Mouse (Mus musculus) midbrain, embryonic 12.5 days (tissue): Measurements from ENCODE around the gene Ppp1cb. TPM values are rescaled to one million over a fixed set of nuclear protein-coding genes. Genes with fewer than 3 reads are reported as not detected.

Experiments used
- ATAC-seq: fragments of 200-750 bp; cut with Nextera tagmentation; 2 replicates; pipeline ENCODE4 v1.8.0; 2017; ENCODE audit warnings: low read depth, moderate TSS enrichment, moderate library complexity; ENCODE audit not compliant: low FRiP score
- H3K27ac ChIP-seq: fragments of 300-500 bp; sonication (generic); replicated peaks from 2 replicates; pipeline ENCODE4 v1.5.1; 2016; ENCODE audit warnings: mild to moderate bottlenecking
- H3K27me3 ChIP-seq: fragments of 300-500 bp; sonication (generic); 2 replicates; pipeline ENCODE4 v1.6.1; 2016; ENCODE audit warnings: mild to moderate bottlenecking
- H3K36me3 ChIP-seq: fragments of 300-500 bp; sonication (generic); 2 replicates; pipeline ENCODE4 v1.6.1; 2016
- H3K4me1 ChIP-seq: fragments of 300-500 bp; sonication (generic); 2 replicates; pipeline ENCODE4 v1.6.1; 2016
- H3K4me2 ChIP-seq: fragments of 300-500 bp; sonication (generic); replicated peaks from 2 replicates; pipeline ENCODE4 v1.6.1; 2016; ENCODE audit warnings: mild to moderate bottlenecking, moderate library complexity
- H3K4me3 ChIP-seq: fragments of 300-500 bp; sonication (generic); 2 replicates; pipeline ENCODE4 v1.5.1; 2016; ENCODE audit warnings: mild to moderate bottlenecking
- H3K9ac ChIP-seq: fragments of 300-500 bp; sonication (generic); replicated peaks from 2 replicates; pipeline ENCODE4 v1.6.1; 2016; ENCODE audit warnings: mild to moderate bottlenecking, moderate library complexity
- H3K9me3 ChIP-seq: fragments of 300-500 bp; sonication (generic); 2 replicates; pipeline ENCODE4 v1.6.1; 2016; ENCODE audit warnings: mild to moderate bottlenecking
- WGBS: fragments of 180-500 bp; shearing (Covaris S2); methylation state at CpG from one replicate; pipeline ENCODE4 v1.1.7; 2016; 5-methylcytosine and 5-hydroxymethylcytosine counted together
- polyA plus RNA-seq: library from polyadenylated mRNA; unstranded; fragments of >200 nt; fragmentation: Nextera tagmentation; extraction: Ambion mirVana; gene quantifications from 2 replicates; pipeline ENCODE4 v1.2.1, GENCODE M21; 2016

Ppp1cb gene
- polyA plus RNA-seq, result 209 and 222 TPM in 2 replicates

DNA sequence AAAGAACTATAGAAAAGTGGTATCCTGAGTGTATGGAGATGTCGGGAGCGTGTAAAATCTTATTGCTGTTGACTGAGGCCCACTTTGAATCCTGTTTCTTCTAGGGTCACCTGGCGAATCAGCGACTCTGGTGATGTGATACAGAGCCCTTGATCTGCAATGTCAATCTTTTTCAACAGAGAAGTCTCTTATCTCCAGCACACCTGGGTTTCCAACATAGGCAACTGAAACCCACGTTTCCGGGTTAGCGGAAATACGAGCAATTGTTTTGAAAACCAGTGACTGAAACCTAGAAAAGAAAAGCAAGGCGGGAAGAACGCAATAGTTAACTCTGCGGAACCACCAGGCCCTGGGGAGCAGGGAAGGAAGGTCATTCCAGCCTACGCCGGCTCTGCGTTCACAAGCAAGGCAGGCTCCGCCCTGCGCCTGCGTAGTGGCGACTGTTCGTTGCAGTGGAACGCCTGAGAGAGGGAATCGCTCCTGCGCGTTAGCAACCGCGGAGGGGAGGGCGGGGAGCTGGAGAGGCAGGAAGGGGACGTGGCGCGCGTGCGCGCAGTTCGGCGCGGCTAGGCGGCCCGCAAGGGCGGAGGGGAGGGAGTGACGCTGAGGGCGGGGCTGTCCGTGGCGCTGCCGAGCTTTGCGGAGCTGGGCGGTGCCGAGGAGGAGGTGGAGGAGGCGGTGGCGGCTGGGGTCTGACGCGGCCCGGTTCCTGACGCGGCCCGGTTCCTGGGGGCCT lies at the start of gene Ppp1cb:
Ppp1cb (plus strand) TSS at position 436 of the 736 bp plus-strand sequence.
- WGBS, result 3% methylated on average over 42 of the region's 54 CpGs
- no peaks in the 10 kb centered on the region for H3K36me3 ChIP-seq
- no peaks in the 10 kb centered on the region for H3K27me3 ChIP-seq
- H3K27ac ChIP-seq, result peak within 1 kb of the TSS; percentile 99
- H3K4me3 ChIP-seq, result peak within 1 kb of the TSS; percentile 96
- H3K9ac ChIP-seq, result peak within 1 kb of the TSS; percentile 99
- peak within 1 kb of the TSS; percentile 59 for H3K4me2 ChIP-seq
- ATAC-seq, result peak; percentile 99
- H3K9me3 ChIP-seq, result no peaks in the 10 kb centered on the region
- peaks cover 12% of the 10 kb centered on the region for H3K4me1 ChIP-seq

DNA sequence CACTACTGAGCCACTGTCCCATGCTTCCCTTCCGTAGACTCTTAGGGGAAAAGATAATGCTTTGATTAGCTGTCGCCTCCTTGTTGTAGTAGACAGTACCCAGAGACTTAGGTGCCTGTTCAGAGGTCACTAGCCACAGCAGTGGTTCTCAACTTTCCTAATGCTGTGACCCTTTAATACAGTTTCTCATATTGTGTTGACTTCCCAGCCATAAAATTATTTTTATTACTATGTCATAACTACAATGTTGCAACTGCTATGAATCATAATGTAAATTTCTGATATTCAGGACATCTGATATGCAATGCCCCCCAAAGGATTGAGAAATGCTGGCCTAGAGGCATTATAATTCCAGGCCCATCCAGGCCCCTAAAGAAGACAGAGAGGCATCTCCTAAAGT lies 48.9 kb upstream of the Ppp1cb start:
- Histone ChIP-seq H3K27ac (no peak overlapping the region), H3K27me3 (no peaks in the 10 kb centered on the region), H3K4me3 (no peak overlapping the region), H3K36me3 (no peaks in the 10 kb centered on the region), H3K9me3 (no peaks in the 10 kb centered on the region), H3K4me1 (peaks cover 10% of the 10 kb centered on the region; the same call in 1 of the 2 replicates), H3K9ac (no peak overlapping the region), H3K4me2 (no peak overlapping the region)
- ATAC-seq, result no peak
- WGBS, result 84% methylated on average over 2 of the region's 2 CpGs

- 82% methylated on average over 3 of the region's 3 CpGs for WGBS
- Histone ChIP-seq H3K4me3 (no peak overlapping the region), H3K9ac (no peak overlapping the region), H3K36me3 (no peaks in the 10 kb centered on the region), H3K27ac (no peak overlapping the region), H3K9me3 (no peaks in the 10 kb centered on the region), H3K27me3 (no peaks in the 10 kb centered on the region), H3K4me1 (peaks cover 5% of the 10 kb centered on the region; the same call in 1 of the 2 replicates), H3K4me2 (no peak overlapping the region)
- ATAC-seq, result no peak
Measured at GRCm38 (mm10) chr5:32410954-32411688, 47.5 kb upstream of the Ppp1cb start.

- Histone ChIP-seq H3K9ac (no peak overlapping the region), H3K27ac (no peak overlapping the region), H3K36me3 (no peaks in the 10 kb centered on the region), H3K4me2 (no peak overlapping the region), H3K4me1 (peaks cover 5% of the 10 kb centered on the region; the same call in 1 of the 2 replicates), H3K9me3 (no peaks in the 10 kb centered on the region), H3K4me3 (no peak overlapping the region), H3K27me3 (no peaks in the 10 kb centered on the region)
- 22% methylated on average over 1 of the region's 1 CpGs for WGBS
- ATAC-seq, result no peak
Measured at GRCm38 (mm10) chr5:32412186-32412950, 46.3 kb upstream of the Ppp1cb start.

DNA sequence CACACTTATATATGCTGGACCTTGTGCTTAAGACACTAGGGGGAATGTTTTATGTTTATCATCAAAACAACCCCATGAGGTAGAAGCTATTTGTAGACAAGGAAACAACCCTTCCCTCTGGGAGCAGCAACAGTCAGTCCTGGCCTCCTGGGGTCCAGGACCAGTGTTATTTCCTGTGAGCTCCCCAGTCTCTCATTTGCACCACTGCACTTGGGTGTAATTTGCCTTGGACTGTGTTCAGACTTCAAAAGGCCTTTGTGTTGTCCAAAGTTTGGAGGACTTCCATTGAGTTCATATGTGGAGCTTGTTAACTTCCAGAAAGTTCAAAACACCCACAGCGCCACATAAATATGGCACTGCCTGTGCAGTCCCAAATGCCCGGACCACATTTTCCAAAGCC lies 45.6 kb upstream of the Ppp1cb start:
- Histone ChIP-seq H3K27me3 (no peaks in the 10 kb centered on the region), H3K36me3 (no peaks in the 10 kb centered on the region), H3K4me1 (peaks cover 5% of the 10 kb centered on the region; the same call in 1 of the 2 replicates), H3K4me3 (no peak overlapping the region), H3K4me2 (no peak overlapping the region), H3K9ac (no peak overlapping the region), H3K9me3 (no peaks in the 10 kb centered on the region), H3K27ac (no peak overlapping the region)
- WGBS, result 69% methylated on average over 2 of the region's 2 CpGs
- ATAC-seq, result no peak

DNA sequence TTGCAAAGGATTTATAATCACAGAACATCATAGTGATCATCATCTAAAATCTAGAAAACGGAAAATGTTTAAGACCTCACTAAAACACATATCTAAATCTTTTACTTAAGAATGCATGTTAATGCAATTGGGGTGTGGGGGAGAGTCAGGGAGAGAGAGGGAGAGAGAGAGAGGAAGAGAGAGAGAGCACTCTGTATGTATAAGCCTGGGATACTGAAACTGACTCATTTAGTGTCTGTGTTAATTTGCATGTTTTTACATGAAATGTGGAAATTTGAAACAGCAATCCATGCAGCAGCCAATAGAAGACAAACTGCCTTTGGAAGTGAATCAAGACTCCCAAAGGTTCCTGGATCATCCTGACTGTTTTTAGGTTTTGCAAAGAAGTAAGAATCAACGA lies 45.1 kb upstream of the Ppp1cb start:
- Histone ChIP-seq H3K4me2 (no peak overlapping the region), H3K4me3 (no peak overlapping the region), H3K9me3 (no peaks in the 10 kb centered on the region), H3K27me3 (no peaks in the 10 kb centered on the region), H3K27ac (no peak overlapping the region), H3K4me1 (peaks cover 5% of the 10 kb centered on the region; the same call in 1 of the 2 replicates), H3K36me3 (no peaks in the 10 kb centered on the region), H3K9ac (no peak overlapping the region)
- WGBS, result 73% methylated on average over 2 of the region's 2 CpGs
- no peak for ATAC-seq

- ATAC-seq, result no peak
- Histone ChIP-seq H3K27me3 (no peaks in the 10 kb centered on the region), H3K27ac (no peak overlapping the region), H3K36me3 (no peaks in the 10 kb centered on the region), H3K9me3 (no peaks in the 10 kb centered on the region), H3K4me2 (no peak overlapping the region), H3K9ac (no peak overlapping the region), H3K4me1 (peaks cover 5% of the 10 kb centered on the region; the same call in 1 of the 2 replicates), H3K4me3 (no peak overlapping the region)
- 89% methylated on average over 5 of the region's 5 CpGs for WGBS
Measured at GRCm38 (mm10) chr5:32414461-32414985, 44.1 kb upstream of the Ppp1cb start.

DNA sequence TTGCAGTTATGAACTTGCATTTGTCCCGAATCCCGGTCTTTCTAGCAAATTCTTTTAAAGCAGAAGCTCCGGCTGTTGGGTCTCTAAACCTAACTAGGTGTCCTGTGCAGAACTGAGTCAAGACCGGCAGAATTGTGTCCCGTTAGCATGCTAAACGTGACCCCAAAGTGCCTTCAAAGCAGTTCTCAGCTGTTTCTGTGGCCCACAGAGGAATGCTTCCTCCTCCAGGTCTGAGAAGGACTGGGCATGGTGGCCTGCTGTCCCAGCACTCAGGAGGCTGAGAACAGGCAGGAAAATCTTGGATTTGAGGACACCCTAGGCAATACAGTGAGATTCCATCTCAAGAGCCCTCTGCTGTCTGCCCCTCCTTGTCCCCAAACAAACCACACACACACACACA lies 43.1 kb upstream of the Ppp1cb start:
- no peaks in the 10 kb centered on the region for H3K27me3 ChIP-seq
- H3K9me3 ChIP-seq, result no peaks in the 10 kb centered on the region
- H3K4me3 ChIP-seq, result no peak overlapping the region
- H3K4me2 ChIP-seq, result no peak overlapping the region
- H3K9ac ChIP-seq, result no peak overlapping the region
- H3K36me3 ChIP-seq, result no peaks in the 10 kb centered on the region
- ATAC-seq, result no peak
- H3K4me1 ChIP-seq, result peaks cover 5% of the 10 kb centered on the region; the same call in 1 of the 2 replicates
- WGBS, result 89% methylated on average over 6 of the region's 6 CpGs
- no peak overlapping the region for H3K27ac ChIP-seq

DNA sequence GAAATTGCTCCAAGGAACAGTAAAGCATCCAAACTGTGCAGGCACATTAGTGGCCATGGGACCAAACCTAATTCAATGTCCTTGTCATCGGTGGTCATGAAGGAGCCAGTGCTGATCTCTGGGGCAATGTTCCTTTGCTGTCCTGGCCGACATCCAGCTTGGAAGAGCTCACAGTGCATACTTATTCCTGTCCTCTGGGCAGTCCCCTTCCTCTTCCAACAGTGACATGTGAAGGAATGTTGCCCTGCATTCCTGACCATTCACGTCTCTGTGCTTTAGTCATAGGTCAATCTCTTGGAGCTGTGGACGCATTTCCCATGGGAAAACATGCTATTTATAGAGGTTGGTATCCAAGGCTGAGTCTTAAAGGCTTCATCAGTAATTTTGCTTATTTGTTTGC lies 41.8 kb upstream of the Ppp1cb start:
- no peak for ATAC-seq
- no peak overlapping the region for H3K9ac ChIP-seq
- 52% methylated on average over 4 of the region's 4 CpGs for WGBS
- no peaks in the 10 kb centered on the region for H3K27me3 ChIP-seq
- H3K4me1 ChIP-seq, result peaks cover 9% of the 10 kb centered on the region
- no peaks in the 10 kb centered on the region for H3K9me3 ChIP-seq
- no peak overlapping the region for H3K27ac ChIP-seq
- H3K36me3 ChIP-seq, result no peaks in the 10 kb centered on the region
- H3K4me3 ChIP-seq, result no peak overlapping the region
- no peak overlapping the region for H3K4me2 ChIP-seq

- no peak for ATAC-seq
- H3K4me2 ChIP-seq, result peak overlapping the region; percentile 21; the same call in 1 of the 2 replicates
- H3K27ac ChIP-seq, result no peak overlapping the region
- H3K27me3 ChIP-seq, result no peaks in the 10 kb centered on the region
- 16% methylated on average over 15 of the region's 15 CpGs for WGBS
- no peaks in the 10 kb centered on the region for H3K9me3 ChIP-seq
- H3K4me3 ChIP-seq, result no peak overlapping the region
- peaks cover 9% of the 10 kb centered on the region for H3K4me1 ChIP-seq
- no peak overlapping the region for H3K9ac ChIP-seq
- no peaks in the 10 kb centered on the region for H3K36me3 ChIP-seq
Measured at GRCm38 (mm10) chr5:32422081-32422589, 36.5 kb upstream of the Ppp1cb start.

- Histone ChIP-seq H3K4me3 (no peak overlapping the region), H3K27me3 (no peaks in the 10 kb centered on the region), H3K36me3 (no peaks in the 10 kb centered on the region), H3K4me1 (peaks cover 9% of the 10 kb centered on the region), H3K9me3 (no peaks in the 10 kb centered on the region), H3K9ac (no peak overlapping the region), H3K27ac (no peak overlapping the region), H3K4me2 (no peak overlapping the region)
- no peak for ATAC-seq
- 50% methylated on average over 11 of the region's 11 CpGs for WGBS
Measured at GRCm38 (mm10) chr5:32423339-32424046, 35.1 kb upstream of the Ppp1cb start.
